Mouse (Mus musculus) heart, postnatal 0 days (tissue): Measurements from ENCODE around the gene Taf12.

Source experiments
- CTCF ChIP-seq: IDR thresholded peaks from 2 replicates; pipeline ENCODE4 v1.5.1; 2016; ENCODE audit warnings: antibody characterized with exemption, control low read depth, low read depth
- EP300 ChIP-seq: IDR thresholded peaks from 2 replicates; pipeline ENCODE4 v1.6.1; 2016; ENCODE audit warnings: antibody characterized with exemption, low read depth

DNA sequence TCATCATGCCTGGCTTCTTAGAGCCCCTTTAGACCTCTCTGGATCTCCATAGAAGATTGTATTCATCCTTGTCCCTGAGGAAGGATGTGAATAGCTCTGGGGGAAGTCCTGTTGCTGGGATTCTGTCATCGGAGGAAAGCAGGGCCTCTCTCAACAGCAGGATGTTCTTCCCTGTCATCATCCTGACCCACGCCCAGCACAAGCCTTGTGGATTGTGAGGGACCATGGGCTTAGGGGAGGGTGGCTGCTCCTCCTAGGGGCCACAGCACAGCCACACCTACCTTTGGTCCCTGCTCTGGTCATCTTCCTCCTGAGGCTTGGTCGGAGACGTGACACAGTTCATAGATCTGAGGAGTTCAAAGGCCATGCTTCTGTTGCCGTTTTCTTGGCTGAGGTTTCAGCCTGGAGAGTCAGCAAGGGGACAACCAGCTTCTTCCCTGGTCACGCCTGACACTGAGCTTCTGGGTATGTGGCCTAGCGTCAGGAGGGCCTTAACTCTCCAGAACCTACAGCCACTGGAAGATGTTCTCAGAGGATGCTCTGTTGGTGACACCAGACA is 19.6 kb downstream of the Taf12 start:
- TF ChIP-seq CTCF (no peak), EP300 (no peak)
